Mouse (Mus musculus): Measurements from ENCODE around the gene Ercc6l.
"Not testable (repeated sequence)": the region's sequence is repeated elsewhere in the genome, so short reads cannot be mapped to it uniquely, and the experiment has no call there.

DNA sequence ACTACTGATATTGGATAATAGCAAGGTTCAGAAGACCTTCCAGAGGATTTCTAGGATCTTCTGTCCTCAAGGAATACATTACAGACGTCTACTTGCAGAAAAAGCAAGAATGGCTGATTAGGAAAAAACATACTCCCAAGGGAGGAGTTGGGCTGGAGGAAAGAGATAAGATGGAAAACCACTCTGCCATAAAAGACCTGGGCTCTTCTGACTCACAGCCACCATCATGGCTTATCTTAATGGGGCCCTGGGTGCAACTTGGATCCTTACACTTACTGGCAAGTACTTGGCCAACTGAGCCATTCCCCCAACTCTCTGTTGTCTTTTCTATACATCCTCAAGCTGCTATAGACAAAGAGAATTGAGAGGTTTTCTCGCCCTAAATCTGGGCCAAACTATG lies 53.1 kb downstream of the Ercc6l start:
- not testable (repeated sequence) for TF ChIP-seq ZC3H11A (IDR thresholded peaks at IDR 0.05; ENCODE audit: borderline replicate concordance, low read depth, low read length); MAFK (IDR thresholded peaks at IDR 0.05; ENCODE audit: insufficient read depth, low read depth, low read length); HCFC1 (IDR thresholded peaks at IDR 0.05; ENCODE audit: borderline replicate concordance, insufficient read depth, low read length); ZNF384 (IDR thresholded peaks at IDR 0.05; ENCODE audit: low read depth, low read length); CHD2 (IDR thresholded peaks at IDR 0.05; ENCODE audit: low read depth, low read length)
